Mouse (Mus musculus) midbrain, embryonic 16.5 days (tissue): ENCODE results near the gene Kalrn. TPM values are rescaled to one million over a fixed set of nuclear protein-coding genes. Genes with fewer than 3 reads are reported as not detected.

Experiments used
- ATAC-seq: fragments of 200-750 bp; cut with Nextera tagmentation; 2 replicates; pipeline ENCODE4 v1.8.0; 2017; ENCODE audit warnings: moderate TSS enrichment
- H3K27ac ChIP-seq: fragments of 300-500 bp; sonication (generic); 2 replicates; pipeline ENCODE4 v1.5.1; 2014; ENCODE audit warnings: mild to moderate bottlenecking, low read length, mixed read lengths
- H3K27me3 ChIP-seq: fragments of 300-500 bp; sonication (generic); 2 replicates; pipeline ENCODE4 v1.6.1; 2014; ENCODE audit warnings: low read depth, low read length, mixed read lengths; ENCODE audit not compliant: control insufficient read depth, insufficient read depth
- H3K36me3 ChIP-seq: fragments of 300-500 bp; sonication (generic); 2 replicates; pipeline ENCODE4 v1.6.1; 2014; ENCODE audit warnings: mild to moderate bottlenecking, low read length, moderate library complexity, mixed read lengths; ENCODE audit not compliant: control insufficient read depth, insufficient read depth
- H3K4me1 ChIP-seq: fragments of 300-500 bp; sonication (generic); 2 replicates; pipeline ENCODE4 v1.6.1; 2014; ENCODE audit warnings: mild to moderate bottlenecking, low read length, mixed read lengths; ENCODE audit not compliant: control insufficient read depth, insufficient read depth
- H3K4me2 ChIP-seq: fragments of 300-500 bp; sonication (generic); 2 replicates; pipeline ENCODE4 v1.6.1; 2014; ENCODE audit warnings: mild to moderate bottlenecking, low read length, mixed read lengths
- H3K4me3 ChIP-seq: fragments of 300-500 bp; sonication (generic); 2 replicates; pipeline ENCODE4 v1.5.1; 2014; ENCODE audit warnings: low read depth, mild to moderate bottlenecking, low read length, moderate library complexity, mixed read lengths
- H3K9ac ChIP-seq: fragments of 300-500 bp; sonication (generic); 2 replicates; pipeline ENCODE4 v1.6.1; 2014; ENCODE audit warnings: low read depth, low read length, mixed read lengths
- H3K9me3 ChIP-seq: fragments of 300-500 bp; sonication (generic); replicated peaks from 2 replicates; pipeline ENCODE4 v1.6.1; 2014; ENCODE audit warnings: mild to moderate bottlenecking, low read length, mixed read lengths; ENCODE audit not compliant: control insufficient read depth, poor library complexity, severe bottlenecking
- WGBS: fragments of 180-500 bp; shearing (Covaris S2); extraction: QIAGEN DNeasy Blood & Tissue Kit; methylation state at CpG from one replicate; pipeline ENCODE4 v1.1.7; 2014; 5-methylcytosine and 5-hydroxymethylcytosine counted together
- polyA plus RNA-seq: library from polyadenylated mRNA; unstranded; fragments of >200 nt; fragmentation: Nextera tagmentation; extraction: Ambion mirVana; gene quantifications from 2 replicates; pipeline ENCODE4 v1.2.1, GENCODE M21; 2015

Gene Kalrn
- polyA plus RNA-seq, 1 experiment from 2014 or later, result 31.3 TPM

GRCm38 (mm10) chr16:34502110-34502509, 71.2 kb downstream of the Kalrn start:
- Histone ChIP-seq H3K36me3 (no peaks in the 10 kb centered on the region), H3K9me3 (no peaks in the 10 kb centered on the region), H3K4me1 (0 out of 2 replicates have a peak, but pooled peaks cover 2% of the 10 kb centered on the region), H3K9ac (no peak overlapping the region), H3K27ac (no peak overlapping the region), H3K27me3 (no peaks in the 10 kb centered on the region), H3K4me2 (no peak overlapping the region), H3K4me3 (no peak overlapping the region)
- no peak for ATAC-seq

DNA sequence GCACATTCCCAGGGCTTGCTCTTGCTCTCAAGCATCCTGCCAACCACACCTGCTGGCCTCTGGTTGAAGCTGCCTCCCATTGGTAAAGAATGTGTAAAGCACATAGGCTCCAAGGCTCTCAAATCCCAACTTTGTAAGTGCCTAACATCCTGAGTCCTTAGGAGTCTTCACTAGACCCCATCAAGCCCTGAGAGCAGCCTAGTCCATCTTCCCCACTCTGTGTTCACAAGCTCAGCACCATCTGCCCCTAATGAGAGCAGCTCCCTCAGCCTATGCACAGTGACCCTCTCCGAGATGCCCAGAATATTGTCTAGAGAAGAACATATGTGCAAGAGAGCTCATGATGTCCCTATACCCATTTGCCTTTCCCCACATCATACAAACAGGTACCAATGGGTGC, 78.6 kb downstream of the Kalrn start:
- no peak for ATAC-seq
- no peaks in the 10 kb centered on the region for H3K36me3 ChIP-seq
- WGBS, result 97% methylated on average over 1 of the region's 1 CpGs
- H3K4me1 ChIP-seq, result peaks cover 2% of the 10 kb centered on the region; the same call in 1 of the 2 replicates
- no peak overlapping the region for H3K9ac ChIP-seq
- H3K27ac ChIP-seq, result no peak overlapping the region
- H3K9me3 ChIP-seq, result peaks cover 3% of the 10 kb centered on the region; the same call in 1 of the 2 replicates
- H3K27me3 ChIP-seq, result no peaks in the 10 kb centered on the region
- no peak overlapping the region for H3K4me2 ChIP-seq
- H3K4me3 ChIP-seq, result no peak overlapping the region

DNA sequence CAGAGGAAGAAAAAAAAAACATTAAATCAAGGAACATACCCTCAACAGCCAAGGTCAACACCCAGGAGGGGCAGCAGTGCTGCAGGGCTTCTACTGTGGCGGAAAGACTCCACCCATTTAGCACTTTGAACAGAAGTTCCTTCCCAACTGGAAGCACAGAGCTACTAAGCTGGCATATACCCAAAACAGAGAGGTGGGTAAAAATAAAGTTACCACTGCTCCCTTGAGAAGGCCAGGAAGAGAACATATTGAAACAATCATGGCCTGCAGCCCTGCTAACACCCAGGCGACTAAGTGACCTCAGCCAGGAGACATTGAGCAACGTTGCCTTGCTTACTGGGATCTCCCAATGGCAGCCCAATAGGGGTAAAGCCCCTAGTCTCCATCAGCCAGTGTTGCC, 79.4 kb downstream of the Kalrn start:
- Histone ChIP-seq H3K9ac (no peak overlapping the region), H3K36me3 (no peaks in the 10 kb centered on the region), H3K4me2 (no peak overlapping the region), H3K9me3 (peaks cover 3% of the 10 kb centered on the region; the same call in 1 of the 2 replicates), H3K4me3 (no peak overlapping the region), H3K27ac (no peak overlapping the region), H3K27me3 (no peaks in the 10 kb centered on the region), H3K4me1 (peaks cover 2% of the 10 kb centered on the region; the same call in 1 of the 2 replicates)
- WGBS, result 83% methylated on average over 3 of the region's 3 CpGs
- ATAC-seq, result no peak

DNA sequence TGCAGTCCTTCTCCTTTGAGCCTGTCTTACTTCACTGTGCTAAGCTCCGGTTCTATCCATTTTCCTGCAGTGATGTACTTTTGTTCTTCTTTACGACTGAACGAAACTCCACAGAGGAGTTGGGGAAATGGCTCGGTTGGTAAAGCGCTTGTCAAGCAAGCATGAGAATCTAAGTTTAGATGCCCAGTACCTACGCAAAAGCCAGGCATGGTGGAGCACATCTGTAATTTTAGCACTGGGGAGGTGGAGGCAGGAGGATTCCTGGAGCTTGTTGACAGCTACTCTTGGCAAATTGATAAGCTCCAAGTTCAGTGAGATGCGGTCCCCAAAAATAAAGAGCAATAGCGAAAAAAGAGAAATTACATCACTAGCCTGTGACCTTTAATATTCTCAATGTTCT, 82.1 kb downstream of the Kalrn start:
- H3K4me2 ChIP-seq, result no peak overlapping the region
- no peak overlapping the region for H3K27ac ChIP-seq
- no peak overlapping the region for H3K9ac ChIP-seq
- H3K4me3 ChIP-seq, result no peak overlapping the region
- H3K27me3 ChIP-seq, result no peaks in the 10 kb centered on the region
- WGBS, result 57% methylated on average over 8 of the region's 8 CpGs
- peaks cover under 1% of the 10 kb centered on the region; the same call in 1 of the 2 replicates for H3K9me3 ChIP-seq
- H3K36me3 ChIP-seq, result no peaks in the 10 kb centered on the region
- no peak for ATAC-seq
- H3K4me1 ChIP-seq, result peaks cover 2% of the 10 kb centered on the region; the same call in 1 of the 2 replicates

GRCm38 (mm10) chr16:34490506-34490905, 82.8 kb downstream of the Kalrn start:
- Histone ChIP-seq H3K9me3 (no peaks in the 10 kb centered on the region), H3K4me1 (peaks cover 3% of the 10 kb centered on the region), H3K4me2 (no peak overlapping the region), H3K36me3 (no peaks in the 10 kb centered on the region), H3K27ac (no peak overlapping the region), H3K4me3 (no peak overlapping the region), H3K27me3 (no peaks in the 10 kb centered on the region), H3K9ac (no peak overlapping the region)
- 52% methylated on average over 8 of the region's 8 CpGs for WGBS
- ATAC-seq, result no peak

DNA sequence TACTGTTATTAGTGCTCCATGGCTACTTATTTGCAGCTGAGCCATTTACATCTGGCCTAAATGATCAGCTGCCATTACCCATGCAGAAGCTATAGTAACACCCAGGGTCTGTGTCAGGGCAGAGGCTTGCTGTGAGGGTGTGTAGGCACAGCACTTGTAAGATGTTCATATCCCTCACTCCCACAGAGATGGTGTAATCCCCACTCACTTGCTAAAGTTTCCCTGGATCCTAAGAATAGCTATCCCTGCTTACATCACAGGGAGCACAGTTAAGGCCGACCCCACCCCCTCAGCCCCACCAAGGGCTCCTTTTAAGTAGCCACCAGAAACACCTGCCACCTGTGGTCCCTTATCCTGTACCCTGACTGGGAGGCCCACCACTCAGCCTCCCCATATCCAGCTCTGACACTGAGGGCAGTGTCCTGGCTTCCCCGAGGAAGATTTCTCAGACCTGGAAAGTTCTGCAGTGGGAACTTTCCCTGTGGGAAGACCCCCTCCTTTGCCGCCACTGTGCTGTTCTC, 83.5 kb downstream of the Kalrn start:
- no peak overlapping the region for H3K4me3 ChIP-seq
- H3K36me3 ChIP-seq, result no peaks in the 10 kb centered on the region
- H3K4me2 ChIP-seq, result no peak overlapping the region
- ATAC-seq, result no peak
- peaks cover 9% of the 10 kb centered on the region for H3K4me1 ChIP-seq
- H3K27me3 ChIP-seq, result no peaks in the 10 kb centered on the region
- no peak overlapping the region for H3K9ac ChIP-seq
- H3K9me3 ChIP-seq, result no peaks in the 10 kb centered on the region
- no peak overlapping the region for H3K27ac ChIP-seq
- 69% methylated on average over 3 of the region's 3 CpGs for WGBS

DNA sequence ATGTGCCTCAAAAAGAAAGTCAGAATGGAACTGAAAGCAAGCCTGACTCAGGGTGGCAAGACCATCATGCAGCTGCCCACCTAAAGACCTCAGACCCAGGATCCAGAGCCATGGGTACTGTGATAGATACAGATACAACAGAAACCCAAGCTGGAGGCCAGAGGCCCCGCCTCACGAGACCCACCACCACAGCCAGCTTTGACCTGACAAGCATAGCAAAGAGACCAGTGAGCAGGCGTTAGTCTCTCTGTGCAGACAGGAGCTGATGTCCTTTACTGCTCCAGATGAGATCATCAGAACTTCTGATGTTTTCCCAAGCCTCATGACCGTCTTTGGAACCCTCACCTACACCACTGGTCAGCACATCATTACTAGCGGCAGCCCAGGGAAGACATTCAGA, 85.5 kb downstream of the Kalrn start:
- H3K4me1 ChIP-seq, result peaks cover 11% of the 10 kb centered on the region
- 89% methylated on average over 5 of the region's 5 CpGs for WGBS

GRCm38 (mm10) chr16:34487268-34487667, 86.1 kb downstream of the Kalrn start:
- Histone ChIP-seq H3K27ac (no peak overlapping the region), H3K27me3 (no peaks in the 10 kb centered on the region), H3K9ac (no peak overlapping the region), H3K36me3 (no peaks in the 10 kb centered on the region), H3K4me3 (no peak overlapping the region), H3K4me1 (peaks cover 11% of the 10 kb centered on the region), H3K4me2 (no peak overlapping the region), H3K9me3 (no peaks in the 10 kb centered on the region)
- 85% methylated on average over 7 of the region's 7 CpGs for WGBS
- ATAC-seq, result no peak

More for the DNA sequence above, 85.5 kb downstream of the Kalrn start:
- Histone ChIP-seq H3K9me3 (no peaks in the 10 kb centered on the region), H3K27ac (no peak overlapping the region), H3K27me3 (no peaks in the 10 kb centered on the region), H3K36me3 (no peaks in the 10 kb centered on the region), H3K4me3 (no peak overlapping the region), H3K9ac (no peak overlapping the region), H3K4me2 (no peak overlapping the region)
- no peak for ATAC-seq

- 0 out of 2 replicates have a peak, but pooled peaks have one; percentile 38 for ATAC-seq
- H3K36me3 ChIP-seq, result no peaks in the 10 kb centered on the region
- H3K4me3 ChIP-seq, result no peak overlapping the region
- no peak overlapping the region for H3K27ac ChIP-seq
- no peak overlapping the region for H3K9ac ChIP-seq
- peaks cover 9% of the 10 kb centered on the region for H3K4me1 ChIP-seq
- 71% methylated on average over 6 of the region's 6 CpGs for WGBS
- H3K27me3 ChIP-seq, result no peaks in the 10 kb centered on the region
- H3K4me2 ChIP-seq, result no peak overlapping the region
- H3K9me3 ChIP-seq, result no peaks in the 10 kb centered on the region
These were observed 87.8 kb downstream of the Kalrn start for GRCm38 (mm10) chr16:34485483-34485882.
